Mouse (Mus musculus) liver, adult 10 weeks (tissue): ENCODE measurements around the gene Gm17324. TPM values are rescaled to one million over a fixed set of nuclear protein-coding genes. Genes with fewer than 3 reads are reported as not detected.

ENCODE experiments used
- polyA plus RNA-seq: library from polyadenylated mRNA; stranded (reverse); fragments of 350-450 nt; fragmentation: Illumina TruSeq; extraction: RNeasy Lipid Tissue Mini Kit (QIAGEN cat#74804); gene quantifications from one replicate; pipeline ENCODE4 v1.2.3, GENCODE M21; 2014; ENCODE audit warnings: low read depth, low replicate concordance

Gene Gm17324
- polyA plus RNA-seq, result not detected

DNA sequence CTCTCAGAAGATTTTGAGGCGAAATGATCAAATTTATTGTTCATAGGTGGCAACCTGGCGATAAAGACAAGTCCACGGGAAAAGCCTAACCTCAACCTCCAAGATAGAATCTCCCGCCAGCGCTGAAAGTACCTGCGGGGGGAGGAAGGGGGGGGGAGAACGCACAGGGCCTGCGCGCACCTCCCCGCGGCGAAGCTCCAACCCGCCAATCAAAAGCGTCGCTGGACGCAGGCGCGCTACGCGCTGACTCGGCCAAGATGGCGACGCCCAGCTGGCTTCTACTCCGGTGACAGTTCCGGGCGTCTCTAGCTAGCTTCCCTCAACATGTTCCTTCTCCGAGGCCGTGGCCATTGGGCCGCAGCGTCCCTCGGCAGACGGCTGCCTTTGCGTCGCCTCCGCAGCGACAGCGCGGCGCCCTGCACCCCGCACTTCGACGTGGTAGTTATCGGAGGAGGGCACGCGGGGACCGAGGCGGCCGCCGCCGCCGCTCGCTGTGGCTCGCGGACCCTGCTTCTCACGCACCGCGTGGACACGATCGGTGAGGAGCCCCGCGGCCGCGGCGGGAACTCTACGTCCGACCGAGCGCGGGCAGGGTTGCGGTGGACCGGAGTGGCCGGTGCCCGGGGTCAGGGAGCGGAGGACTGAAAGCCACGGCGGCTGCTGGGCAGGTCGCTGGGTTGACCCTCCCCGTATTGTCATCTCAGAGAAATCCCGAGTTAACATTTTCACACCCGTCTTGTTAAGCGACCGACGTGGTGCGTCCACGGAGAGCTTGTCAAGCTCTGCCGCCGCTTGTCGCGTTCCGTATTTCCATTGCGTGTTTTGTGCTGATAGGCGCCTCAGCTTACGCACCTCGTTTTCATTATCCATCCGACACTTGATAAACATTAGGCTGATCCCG is at the start of gene Gm17324, which contains the start of gene Mto1:
Gm17324 (minus strand) TSS at position 814 of the 901 bp plus-strand sequence.
Mto1 (plus strand) TSS at position 236 of the 901 bp plus-strand sequence.

GRCm38 (mm10) chr9:78488890-78489420 is 40.4 kb upstream of the Gm17324 start, which contains the start of gene Eef1a1:
TSS of gene Eef1a1 (minus strand) at chr9:78489151.

GRCm38 (mm10) chr9:78442579-78443392 is 5.8 kb downstream of the Gm17324 start, which contains the start of gene Cgas:
TSS of gene Cgas (minus strand) at chr9:78443237.

Other genes with a start within 250 kb of the Gm17324 start
- gene Gsta1, start 218.1 kb downstream of the Gm17324 start, polyA plus RNA-seq, result 12.1 TPM
- 1.8 TPM for gene Gm3776, start 191.7 kb downstream of the Gm17324 start, polyA plus RNA-seq
- 0.85 TPM for gene Gm10639, start 158.9 kb downstream of the Gm17324 start, polyA plus RNA-seq
- not detected for gene Omt2a, start 134.0 kb downstream of the Gm17324 start, polyA plus RNA-seq
- not detected for gene Omt2b, start 121.2 kb downstream of the Gm17324 start, polyA plus RNA-seq
- gene Gsta2, start 93.0 kb downstream of the Gm17324 start, polyA plus RNA-seq, result 236 TPM
- not detected for gene Dppa5a, start 80.6 kb downstream of the Gm17324 start, polyA plus RNA-seq
- not detected for gene Ooep, start 70.1 kb downstream of the Gm17324 start, polyA plus RNA-seq
- gene Ddx43, start 53.0 kb downstream of the Gm17324 start, polyA plus RNA-seq, result not detected
- gene Cgas, start 5.5 kb downstream of the Gm17324 start, polyA plus RNA-seq, result 0.45 TPM
- 15.4 TPM for gene Mto1, start 578 bp downstream of the Gm17324 start, polyA plus RNA-seq
- 3,578 TPM for gene Eef1a1, start 40.4 kb upstream of the Gm17324 start, polyA plus RNA-seq
- 20.1 TPM for gene Slc17a5, start 139.3 kb upstream of the Gm17324 start, polyA plus RNA-seq
- gene Cd109, start 166.8 kb upstream of the Gm17324 start, polyA plus RNA-seq, result not detected